Mouse (Mus musculus) heart, postnatal 10 days (tissue): ENCODE measurements around the gene Tnfsfm13. TPM values are rescaled to one million over a fixed set of nuclear protein-coding genes. Genes with fewer than 3 reads are reported as not detected.
A peak's percentile ranks its signal among the peaks of the same experiment; 100 is the strongest.

Experiments used
- DNase-seq, 2 experiments: peaks; one replicate each; pipeline ENCODE4 v3.0.0; 2021
- intact Hi-C: fragments of 180-260 bp; cut with DNase I; formaldehyde crosslinking; loops from one replicate; pipeline ENCODE4 v1.15.1; 2025
- microRNA-seq, 2 experiments: library from miRNA; unstranded; fragments of <30 nt; microRNA quantifications; one replicate each; pipeline ENCODE4 v1.2.0; 2022
- total RNA-seq, 2 experiments: library from RNA; stranded (reverse); gene quantifications; 2 replicates each; pipeline ENCODE4 v1.2.3; 2021

Tnfsfm13 gene
- total RNA-seq, 2 experiments from 2014 or later = 5.1 to 5.2 TPM

- peak; percentile 47 to 70 for DNase-seq
- intact Hi-C loops = no loop called here
Observed at GRCm38 (mm10) chr11:69656617-69657461, 39.1 kb downstream of the Tnfsfm13 start.

DNA sequence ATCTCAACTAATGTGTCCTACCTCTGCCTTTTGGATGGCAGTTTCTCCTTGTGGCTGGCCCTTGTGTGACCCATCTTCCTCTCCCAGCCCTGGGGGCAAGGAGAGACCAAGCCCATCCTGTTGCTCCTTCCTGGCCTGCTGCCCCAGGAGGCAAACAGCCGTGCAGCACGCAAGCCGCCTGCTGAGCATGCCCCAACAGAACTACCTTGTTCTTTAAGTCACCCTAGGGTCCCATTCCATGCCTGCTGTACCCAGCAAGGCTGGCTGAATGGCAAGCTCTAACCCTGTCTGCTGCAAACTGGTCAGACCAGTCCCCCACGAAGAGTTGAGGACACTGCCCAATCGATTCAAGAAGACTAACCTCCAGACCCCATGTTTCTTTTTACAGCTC, 39.8 kb downstream of the Tnfsfm13 start:
- intact Hi-C loops = no loop called here
- no peak for DNase-seq

- peak; percentile 74 to 82 for DNase-seq
- intact Hi-C loops = loop anchor here (2.0 kb wide), 1 partner anchor 19 kb away; no protein-coding TSS in a partner anchor
Observed at GRCm38 (mm10) chr11:69655264-69656064, 40.4 kb downstream of the Tnfsfm13 start, which contains the start of gene Sox15. Gene Sox15 (plus strand): TSS chr11:69655314.

DNA sequence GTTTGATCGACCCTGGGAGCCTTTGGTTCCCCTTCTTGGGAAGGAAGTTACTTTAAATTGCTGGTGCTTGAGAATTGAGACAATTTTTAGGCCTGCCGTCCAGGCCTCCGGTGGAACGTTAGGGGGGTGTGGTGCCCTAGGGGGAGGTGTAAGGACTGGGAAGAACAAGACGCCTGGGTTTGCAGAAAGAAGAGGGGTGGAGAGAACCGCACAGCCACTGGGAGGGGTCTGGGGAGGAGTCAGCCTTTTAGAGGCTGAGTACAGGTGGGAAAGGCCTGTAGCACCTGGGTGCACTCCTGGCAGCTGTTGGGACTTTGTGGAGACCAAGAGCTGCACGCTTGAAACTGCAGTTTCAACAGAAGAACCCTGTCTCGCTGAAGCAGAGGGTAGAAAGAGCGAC, 41.1 kb downstream of the Tnfsfm13 start:
- DNase-seq = no peak
- intact Hi-C loops = loop anchor here (2.0 kb wide), 1 partner anchor 18 kb away; no protein-coding TSS in a partner anchor

- intact Hi-C loops = no loop called here
- DNase-seq = no peak
Observed at GRCm38 (mm10) chr11:69653399-69653798, 42.5 kb downstream of the Tnfsfm13 start.

DNA sequence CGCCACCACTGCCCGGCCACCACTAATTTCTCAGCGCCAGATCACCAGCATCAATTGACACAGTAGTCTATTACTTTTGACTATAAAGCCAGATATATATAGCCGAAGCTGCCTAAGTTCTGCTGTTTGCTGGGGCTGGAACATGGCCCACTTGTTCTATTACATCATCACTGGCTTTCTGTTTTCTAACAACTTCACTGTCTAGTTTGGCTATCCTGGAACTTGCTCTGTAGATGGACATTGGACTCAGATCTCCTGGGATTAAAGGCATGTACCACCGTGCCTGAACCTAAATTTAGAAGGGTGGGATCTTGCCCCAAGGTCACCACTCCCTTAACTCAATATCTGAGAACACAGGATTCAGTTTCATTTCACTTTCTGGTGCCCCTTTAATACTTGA, 50.0 kb downstream of the Tnfsfm13 start:
- DNase-seq = no peak

GRCm38 (mm10) chr11:69635471-69635870, 60.4 kb downstream of the Tnfsfm13 start:
- intact Hi-C loops = no loop called here
- no peak for DNase-seq

More for the DNA sequence above, 50.0 kb downstream of the Tnfsfm13 start:
- intact Hi-C loops = no loop called here

DNA sequence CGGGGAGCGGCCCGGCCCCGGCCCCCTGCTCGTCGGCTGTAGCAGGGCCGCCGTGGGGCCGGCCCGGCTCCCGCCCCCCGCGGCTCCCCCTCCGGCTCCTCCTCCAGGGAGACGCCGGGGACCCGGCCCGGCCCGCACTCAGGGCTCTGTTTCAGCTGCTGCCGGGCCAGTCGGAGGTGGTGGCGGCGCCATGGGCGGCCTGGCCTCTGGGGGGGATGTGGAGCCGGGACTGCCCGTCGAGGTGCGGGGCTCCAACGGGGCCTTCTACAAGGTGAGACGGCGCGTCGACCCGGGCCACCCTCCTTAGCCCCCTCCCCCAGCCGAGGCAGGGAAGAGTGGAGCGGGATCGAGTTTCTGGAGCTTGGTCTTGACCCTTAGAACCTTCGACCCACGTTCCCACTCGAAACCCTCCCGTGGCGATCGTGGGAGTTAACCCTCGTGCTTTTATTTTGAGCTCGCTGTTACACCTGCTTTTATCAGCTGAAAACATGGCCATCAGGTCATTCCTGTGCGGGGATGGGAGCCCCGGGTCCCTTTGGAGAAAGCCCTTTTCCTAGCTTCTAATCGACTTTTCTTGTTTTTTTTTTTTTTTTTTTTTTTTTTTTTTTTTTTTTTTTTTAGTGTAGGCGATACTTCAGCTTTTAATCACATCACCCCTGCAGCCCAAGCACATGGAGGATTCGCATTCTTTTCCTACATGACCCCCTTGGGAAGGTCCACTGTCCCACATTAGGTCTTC, 62.6 kb downstream of the Tnfsfm13 start:
- DNase-seq = no peak
- intact Hi-C loops = no loop called here

Small RNA genes within 50 kb of the gene (microRNA-seq; reads per million reads assigned to microRNA genes)
- gene Mir1934 (1.4 to 6.6 reads per million in 2 experiments), gene Mir467f (0 reads per million in 2 experiments)

Other genes starting within 250 kb of the Tnfsfm13 start
- under 1 TPM; 0.02 to 0.10 TPM for gene Dnah2, start 147.0 kb downstream of the Tnfsfm13 start, total RNA-seq
- 100 to 1,000 TPM in 1 of 2 experiments, 10 to 100 TPM in 1; 97.6 to 115 TPM for gene Efnb3, start 135.9 kb downstream of the Tnfsfm13 start, total RNA-seq
- gene Wrap53, start 115.8 kb downstream of the Tnfsfm13 start, total RNA-seq = 1 to 10 TPM; 5.9 to 6.8 TPM
- 10 to 100 TPM; 32.5 to 45.2 TPM for gene Trp53, start 115.7 kb downstream of the Tnfsfm13 start, total RNA-seq
- gene Atp1b2, start 90.2 kb downstream of the Tnfsfm13 start, total RNA-seq = 10 to 100 TPM; 29.9 to 36.5 TPM
- not detected for gene Shbg, start 78.2 kb downstream of the Tnfsfm13 start, total RNA-seq
- 1 to 10 TPM; 4.3 to 4.7 TPM for gene Sat2, start 74.1 kb downstream of the Tnfsfm13 start, total RNA-seq
- gene Fxr2, start 63.1 kb downstream of the Tnfsfm13 start, total RNA-seq = 10 to 100 TPM; 72.1 to 78.7 TPM
- not detected for gene Sox15, start 40.8 kb downstream of the Tnfsfm13 start, total RNA-seq
- 10 to 100 TPM; 33.1 to 33.7 TPM for gene Mpdu1, start 33.5 kb downstream of the Tnfsfm13 start, total RNA-seq
- 1 to 10 TPM; 5.8 to 7.8 TPM for gene Cd68, start 29.9 kb downstream of the Tnfsfm13 start, total RNA-seq
- 100 to 1,000 TPM; 389 to 397 TPM for gene Eif4a1, start 23.7 kb downstream of the Tnfsfm13 start, total RNA-seq
- 10 to 100 TPM; 48.9 to 49.6 TPM for gene Senp3, start 14.0 kb downstream of the Tnfsfm13 start, total RNA-seq
- gene Tnfsf13, start 10.3 kb downstream of the Tnfsfm13 start, total RNA-seq = 1 to 10 TPM; 2.1 to 2.4 TPM
- gene Tnfsf12, start 249 bp downstream of the Tnfsfm13 start, total RNA-seq = 10 to 100 TPM; 19.6 to 20.3 TPM
- gene Polr2a, start 62.5 kb upstream of the Tnfsfm13 start, total RNA-seq = 10 to 100 TPM; 44.5 to 47.5 TPM
- under 1 TPM; 0.17 to 0.40 TPM for gene Slc35g3, start 65.9 kb upstream of the Tnfsfm13 start, total RNA-seq
- gene Zbtb4, start 69.8 kb upstream of the Tnfsfm13 start, total RNA-seq = 10 to 100 TPM; 42.2 to 43.9 TPM
- 1 to 10 TPM; 5.8 to 7.1 TPM for gene Chrnb1, start 99.8 kb upstream of the Tnfsfm13 start, total RNA-seq
- gene Fgf11, start 105.8 kb upstream of the Tnfsfm13 start, total RNA-seq = 1 to 10 TPM; 1.9 to 3.5 TPM
- gene Tmem102, start 109.5 kb upstream of the Tnfsfm13 start, total RNA-seq = 1 to 10 TPM in 1 of 2 experiments, under 1 TPM in 1; 0.94 to 1.2 TPM
- gene Gm39566, start 119.2 kb upstream of the Tnfsfm13 start, total RNA-seq = not detected
- not detected for gene Spem2, start 122.4 kb upstream of the Tnfsfm13 start, total RNA-seq
- not detected for gene Spem1, start 126.1 kb upstream of the Tnfsfm13 start, total RNA-seq
- 10 to 100 TPM; 13.6 TPM for gene Nlgn2, start 141.7 kb upstream of the Tnfsfm13 start, total RNA-seq
- 100 to 1,000 TPM; 130 to 151 TPM for gene Tmem256, start 142.4 kb upstream of the Tnfsfm13 start, total RNA-seq
- gene Plscr3, start 150.3 kb upstream of the Tnfsfm13 start, total RNA-seq = 10 to 100 TPM; 52.5 to 59.7 TPM
- not detected for gene Tnk1, start 162.6 kb upstream of the Tnfsfm13 start, total RNA-seq
- not detected for gene Tmem95, start 181.9 kb upstream of the Tnfsfm13 start, total RNA-seq
- 1 to 10 TPM; 3.0 to 3.5 TPM for gene Kctd11, start 185.3 kb upstream of the Tnfsfm13 start, total RNA-seq
- 1 to 10 TPM; 2.7 to 3.0 TPM for gene Acap1, start 199.4 kb upstream of the Tnfsfm13 start, total RNA-seq
- gene 2810408A11Rik, start 204.9 kb upstream of the Tnfsfm13 start, total RNA-seq = 1 to 10 TPM; 2.1 to 2.7 TPM
- 10 to 100 TPM; 39.2 to 39.9 TPM for gene Neurl4, start 205.0 kb upstream of the Tnfsfm13 start, total RNA-seq
- 10 to 100 TPM; 29.4 to 30.5 TPM for gene Gps2, start 217.8 kb upstream of the Tnfsfm13 start, total RNA-seq
- 100 to 1,000 TPM; 488 to 490 TPM for gene Eif5a, start 225.9 kb upstream of the Tnfsfm13 start, total RNA-seq
- 10 to 100 TPM; 22.7 to 25.7 TPM for gene Ybx2, start 239.7 kb upstream of the Tnfsfm13 start, total RNA-seq